Mouse (Mus musculus) C2C12 (cell line): ENCODE data around the gene Drg1. TPM values are rescaled to one million over a fixed set of nuclear protein-coding genes. Genes with fewer than 3 reads are reported as not detected.

Source experiments
- H3K27me3 ChIP-seq: one replicate; pipeline ENCODE4 v1.6.1; 2011; ENCODE audit not compliant: control insufficient read depth, insufficient read depth, insufficient read length
- H3K36me3 ChIP-seq: one replicate; pipeline ENCODE4 v1.6.1; 2011; ENCODE audit not compliant: control insufficient read depth, insufficient read depth
- H3K4me3 ChIP-seq: one replicate; pipeline ENCODE4 v1.5.1; 2011; ENCODE audit warnings: mild to moderate bottlenecking, control low read depth; ENCODE audit not compliant: poor library complexity, insufficient read depth, severe bottlenecking
- H3K79me2 ChIP-seq: one replicate; pipeline ENCODE4 v1.6.1; 2011; ENCODE audit not compliant: control insufficient read depth, insufficient read depth
- H3K79me3 ChIP-seq: one replicate; pipeline ENCODE4 v1.6.1; 2011; ENCODE audit warnings: low read depth, control low read depth
- H3ac ChIP-seq: one replicate; pipeline ENCODE3; 2011; ENCODE audit warnings: low read depth; ENCODE audit not compliant: control insufficient read depth, insufficient read length
- CEBPB ChIP-seq: IDR thresholded peaks from one replicate; pipeline ENCODE4 v1.6.1; 2011; ENCODE audit warnings: low read depth, mild to moderate bottlenecking, control low read depth, moderate library complexity
- CTCF ChIP-seq: IDR thresholded peaks from one replicate; pipeline ENCODE4 v1.5.1; 2011; ENCODE audit not compliant: control insufficient read depth, insufficient read depth, insufficient read length
- FOSL1 ChIP-seq: IDR thresholded peaks from one replicate; pipeline ENCODE4 v1.8.0; 2011; ENCODE audit warnings: mild to moderate bottlenecking, low read length; ENCODE audit not compliant: poor library complexity, insufficient read depth, severe bottlenecking
- MAX ChIP-seq: IDR thresholded peaks from one replicate; pipeline ENCODE4 v1.6.1; 2011; ENCODE audit warnings: mild to moderate bottlenecking, control low read depth
- MYOD1 ChIP-seq: IDR thresholded peaks from one replicate; pipeline ENCODE4 v1.6.1; 2011; ENCODE audit warnings: low read depth; ENCODE audit not compliant: control insufficient read depth, insufficient read length
- MYOG ChIP-seq: IDR thresholded peaks from one replicate; pipeline ENCODE4 v1.6.1; 2011; ENCODE audit not compliant: control insufficient read depth, insufficient read length; ENCODE audit errors: extremely low read depth
- USF1 ChIP-seq: IDR thresholded peaks from one replicate; pipeline ENCODE4 v1.6.1; 2011; ENCODE audit warnings: low read depth, mild to moderate bottlenecking, control low read depth, moderate library complexity
- polyA plus RNA-seq: library from polyadenylated mRNA; unstranded; fragments of >200 nt; fragmentation: generic; extraction: Trizol; gene quantifications from one replicate; pipeline ENCODE4 v1.2.1, GENCODE M21; 2012; ENCODE audit warnings: missing spikeins

Gene Drg1
- polyA plus RNA-seq, 1 experiment: 136 TPM

- Histone ChIP-seq H3K79me3 (peaks cover 28% of the 10 kb centered on the region), H3K4me3 (no peak overlapping the region), H3K36me3 (peaks cover 93% of the 10 kb centered on the region), H3K27me3 (no peaks in the 10 kb centered on the region), H3K79me2 (peaks cover 77% of the 10 kb centered on the region), H3ac (no peak overlapping the region)
- no peak for TF ChIP-seq CEBPB
- no peak for TF ChIP-seq FOSL1
- TF ChIP-seq MYOD1: no peak
- TF ChIP-seq CTCF: no peak
- no peak for TF ChIP-seq MYOG
- no peak for TF ChIP-seq MAX
- no peak for TF ChIP-seq USF1
Measured at GRCm38 (mm10) chr11:3298813-3299185, 32.6 kb upstream of the Drg1 start.

- Histone ChIP-seq H3K79me3 (peaks cover 35% of the 10 kb centered on the region), H3K27me3 (no peaks in the 10 kb centered on the region), H3K4me3 (no peak overlapping the region), H3ac (peak overlapping the region; percentile 16), H3K79me2 (peaks cover 77% of the 10 kb centered on the region), H3K36me3 (peaks cover 93% of the 10 kb centered on the region)
- TF ChIP-seq CTCF (no peak), MYOD1 (no peak), USF1 (no peak), MAX (no peak), FOSL1 (no peak), MYOG (no peak), CEBPB (no peak)
Measured at GRCm38 (mm10) chr11:3297871-3298812, 31.9 kb upstream of the Drg1 start.

- Histone ChIP-seq H3ac (no peak overlapping the region), H3K27me3 (no peaks in the 10 kb centered on the region), H3K79me2 (peaks cover 78% of the 10 kb centered on the region), H3K4me3 (no peak overlapping the region), H3K79me3 (peaks cover 49% of the 10 kb centered on the region), H3K36me3 (peaks cover 86% of the 10 kb centered on the region)
- no peak for TF ChIP-seq MYOD1
- peak; percentile 39 for TF ChIP-seq USF1
Measured at GRCm38 (mm10) chr11:3296056-3296455, 29.8 kb upstream of the Drg1 start.

- TF ChIP-seq CEBPB (no peak), MAX (no peak), USF1 (no peak), FOSL1 (no peak), MYOG (no peak), MYOD1 (no peak), CTCF (no peak)
- Histone ChIP-seq H3K79me2 (peaks cover 88% of the 10 kb centered on the region), H3K79me3 (peaks cover 58% of the 10 kb centered on the region), H3K27me3 (no peaks in the 10 kb centered on the region), H3K36me3 (peaks cover 76% of the 10 kb centered on the region), H3ac (no peak overlapping the region), H3K4me3 (no peak overlapping the region)
Measured at GRCm38 (mm10) chr11:3294641-3295040, 28.4 kb upstream of the Drg1 start.

GRCm38 (mm10) chr11:3293361-3293760 lies 27.1 kb upstream of the Drg1 start:
- Histone ChIP-seq H3K36me3 (peaks cover 63% of the 10 kb centered on the region), H3K27me3 (no peaks in the 10 kb centered on the region), H3K79me3 (peaks cover 56% of the 10 kb centered on the region), H3ac (no peak overlapping the region), H3K4me3 (no peak overlapping the region), H3K79me2 (peaks cover 78% of the 10 kb centered on the region)
- TF ChIP-seq MAX (no peak), USF1 (no peak), CTCF (no peak), CEBPB (no peak), MYOD1 (no peak), MYOG (no peak), FOSL1 (no peak)
